Mouse (Mus musculus) hindbrain, embryonic 16.5 days (tissue): ENCODE results near the gene Lrp5. TPM values are rescaled to one million over a fixed set of nuclear protein-coding genes. Genes with fewer than 3 reads are reported as not detected.
A peak's percentile ranks its signal among the peaks of the same experiment; 100 is the strongest.
"Not testable (repeated sequence)": the region's sequence is repeated elsewhere in the genome, so short reads cannot be mapped to it uniquely, and the experiment has no call there.

Source experiments
- ATAC-seq: fragments of 200-750 bp; cut with Nextera tagmentation; 2 replicates; pipeline ENCODE4 v1.8.0; 2017; ENCODE audit warnings: moderate TSS enrichment, moderate library complexity
- H3K27ac ChIP-seq: fragments of 300-500 bp; sonication (generic); 2 replicates; pipeline ENCODE4 v1.5.1; 2014; ENCODE audit warnings: low read depth, mild to moderate bottlenecking, control low read depth, low read length, moderate library complexity
- H3K27me3 ChIP-seq: fragments of 300-500 bp; sonication (generic); replicated peaks from 2 replicates; pipeline ENCODE4 v1.6.1; 2014; ENCODE audit warnings: low read length; ENCODE audit not compliant: control insufficient read depth, insufficient read depth
- H3K36me3 ChIP-seq: fragments of 300-500 bp; sonication (generic); 2 replicates; pipeline ENCODE4 v1.6.1; 2014; ENCODE audit warnings: mild to moderate bottlenecking, low read length, moderate library complexity, mixed read lengths; ENCODE audit not compliant: control insufficient read depth, insufficient read depth
- H3K4me1 ChIP-seq: fragments of 300-500 bp; sonication (generic); 2 replicates; pipeline ENCODE4 v1.6.1; 2014; ENCODE audit warnings: low read depth, low read length; ENCODE audit not compliant: control insufficient read depth, insufficient read depth
- H3K4me2 ChIP-seq: fragments of 300-500 bp; sonication (generic); 2 replicates; pipeline ENCODE4 v1.6.1; 2014; ENCODE audit warnings: mild to moderate bottlenecking, low read length, control low read depth, moderate library complexity
- H3K4me3 ChIP-seq: fragments of 300-500 bp; sonication (generic); 2 replicates; pipeline ENCODE4 v1.5.1; 2014; ENCODE audit warnings: mild to moderate bottlenecking, low read length, control low read depth, moderate library complexity
- H3K9ac ChIP-seq: fragments of 300-500 bp; sonication (generic); 2 replicates; pipeline ENCODE4 v1.6.1; 2014; ENCODE audit warnings: low read depth, mild to moderate bottlenecking, control low read depth, low read length, moderate library complexity
- H3K9me3 ChIP-seq: fragments of 300-500 bp; sonication (generic); 2 replicates; pipeline ENCODE4 v1.6.1; 2014; ENCODE audit warnings: mild to moderate bottlenecking, low read length, moderate library complexity; ENCODE audit not compliant: control insufficient read depth
- WGBS: fragments of 180-500 bp; shearing (Covaris S2); extraction: QIAGEN DNeasy Blood & Tissue Kit; methylation state at CpG from one replicate; pipeline ENCODE4 v1.1.7; 2014; 5-methylcytosine and 5-hydroxymethylcytosine counted together
- polyA plus RNA-seq: library from polyadenylated mRNA; unstranded; fragments of >200 nt; fragmentation: Nextera tagmentation; extraction: Ambion mirVana; gene quantifications from 2 replicates; pipeline ENCODE4 v1.2.1, GENCODE M21; 2015

Lrp5 gene
- polyA plus RNA-seq, 1 experiment from 2014 or later: 1.3 TPM

- Histone ChIP-seq H3K4me3 (no peak overlapping the region), H3K27ac (no peak overlapping the region), H3K4me2 (no peak overlapping the region), H3K36me3 (no peaks in the 10 kb centered on the region), H3K9me3 (no peaks in the 10 kb centered on the region), H3K9ac (no peak overlapping the region), H3K4me1 (no peaks in the 10 kb centered on the region), H3K27me3 (no peaks in the 10 kb centered on the region)
- no peak for ATAC-seq
- WGBS: 86% methylated on average over 5 of the region's 5 CpGs
Measured at GRCm38 (mm10) chr19:3589547-3589946, 96.8 kb downstream of the Lrp5 start.

- H3K27me3 ChIP-seq, ATAC-seq, H3K36me3 ChIP-seq, H3K27ac ChIP-seq, H3K9ac ChIP-seq, H3K4me1 ChIP-seq, H3K9me3 ChIP-seq, H3K4me2 ChIP-seq, H3K4me3 ChIP-seq: not testable (repeated sequence)
- WGBS: 94% methylated on average over 5 of the region's 5 CpGs
Measured at GRCm38 (mm10) chr19:3587729-3588128, 98.6 kb downstream of the Lrp5 start.

DNA sequence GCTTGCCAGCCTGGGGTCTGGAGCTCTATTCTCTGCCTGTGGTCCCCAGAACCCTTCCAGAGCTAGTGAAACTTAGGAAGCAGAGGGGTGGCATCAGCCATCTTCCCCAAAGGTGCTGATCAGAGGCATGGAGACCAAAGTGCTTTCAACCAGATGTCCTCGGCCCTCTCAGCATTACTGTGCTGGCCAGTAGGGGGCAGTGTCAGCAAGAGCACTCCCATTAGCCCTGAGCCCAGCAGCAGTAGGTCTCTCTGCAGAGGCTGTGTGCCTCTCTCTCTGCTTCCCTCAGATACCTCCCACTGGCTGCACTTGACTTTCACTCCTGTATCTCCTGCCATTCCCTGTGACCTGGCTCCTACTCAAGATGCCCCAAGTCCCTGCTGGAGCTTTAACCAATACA is 99.8 kb downstream of the Lrp5 start:
- Histone ChIP-seq H3K9ac (no peak overlapping the region), H3K36me3 (no peaks in the 10 kb centered on the region), H3K9me3 (no peaks in the 10 kb centered on the region), H3K4me1 (no peaks in the 10 kb centered on the region), H3K4me3 (no peak overlapping the region), H3K4me2 (no peak overlapping the region), H3K27ac (no peak overlapping the region), H3K27me3 (no peaks in the 10 kb centered on the region)
- WGBS: 63% methylated on average over 1 of the region's 1 CpGs
- ATAC-seq: no peak

GRCm38 (mm10) chr19:3586026-3586425 is 100.3 kb downstream of the Lrp5 start:
- Histone ChIP-seq H3K36me3 (no peaks in the 10 kb centered on the region), H3K27ac (no peak overlapping the region), H3K9ac (no peak overlapping the region), H3K4me3 (no peak overlapping the region), H3K27me3 (no peaks in the 10 kb centered on the region), H3K4me1 (no peaks in the 10 kb centered on the region), H3K4me2 (no peak overlapping the region), H3K9me3 (no peaks in the 10 kb centered on the region)
- no peak for ATAC-seq
- 97% methylated on average over 9 of the region's 9 CpGs for WGBS

DNA sequence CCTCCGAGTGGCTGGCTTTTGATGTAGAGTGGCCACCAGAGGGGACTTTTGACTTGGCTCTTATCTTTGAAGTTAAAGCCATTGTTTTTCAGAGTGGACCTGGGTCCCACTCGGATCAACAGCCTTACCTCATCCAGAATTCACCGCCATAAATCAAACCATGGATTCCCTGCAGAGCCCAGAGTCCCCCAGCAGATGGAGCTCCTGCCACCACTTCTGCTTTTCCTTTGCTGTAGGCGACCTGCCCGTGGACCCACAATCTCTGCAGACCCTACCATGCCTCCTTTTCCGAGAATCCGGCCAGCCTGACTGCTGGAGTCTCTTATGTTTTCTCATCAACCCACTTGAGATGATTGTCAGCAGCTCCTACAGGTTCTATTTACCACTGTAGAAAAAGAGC is 105.0 kb downstream of the Lrp5 start:
- no peak overlapping the region for H3K4me3 ChIP-seq
- no peak overlapping the region for H3K27ac ChIP-seq
- no peak for ATAC-seq
- H3K9ac ChIP-seq: no peak overlapping the region
- H3K36me3 ChIP-seq: no peaks in the 10 kb centered on the region
- no peak overlapping the region for H3K4me2 ChIP-seq
- WGBS: 28% methylated on average over 7 of the region's 7 CpGs
- no peaks in the 10 kb centered on the region for H3K9me3 ChIP-seq
- H3K27me3 ChIP-seq: no peaks in the 10 kb centered on the region
- peaks cover 4% of the 10 kb centered on the region for H3K4me1 ChIP-seq

- Histone ChIP-seq H3K27ac (no peak overlapping the region), H3K36me3 (no peaks in the 10 kb centered on the region), H3K4me3 (no peak overlapping the region), H3K9ac (no peak overlapping the region), H3K4me2 (no peak overlapping the region), H3K27me3 (no peaks in the 10 kb centered on the region), H3K4me1 (peaks cover 20% of the 10 kb centered on the region), H3K9me3 (no peaks in the 10 kb centered on the region)
- ATAC-seq: no peak
Measured at GRCm38 (mm10) chr19:3577911-3578290, 108.5 kb downstream of the Lrp5 start.

DNA sequence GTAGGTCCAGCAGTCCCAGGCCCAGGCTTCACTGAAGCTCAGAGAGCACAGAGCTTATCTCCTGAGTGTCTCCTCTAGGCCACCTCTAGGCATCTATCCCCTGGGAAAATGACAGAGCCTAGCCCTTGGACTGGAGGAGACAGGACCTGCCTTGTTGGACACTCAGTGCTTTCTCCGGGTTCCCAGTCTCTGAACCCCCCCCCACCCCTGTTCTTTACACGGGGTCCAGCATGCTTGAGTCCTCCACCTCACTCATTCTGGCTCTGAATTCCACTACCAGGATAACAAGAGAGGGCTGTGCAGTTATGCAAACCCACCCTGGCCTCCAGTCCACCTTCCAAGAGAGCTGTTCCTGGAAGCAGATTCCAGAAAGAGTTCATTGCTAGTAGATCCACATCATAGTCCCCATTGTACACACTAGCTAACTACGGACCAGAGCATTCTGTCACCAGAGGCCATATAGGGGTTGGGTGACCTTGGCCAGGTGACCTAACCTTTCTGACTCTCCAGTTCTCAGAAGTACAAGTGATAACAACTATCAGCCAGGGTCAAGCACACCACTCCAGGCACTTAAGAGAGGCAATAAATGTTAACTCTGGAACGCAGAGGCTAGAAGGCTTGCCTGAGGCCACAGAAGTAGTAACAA is 109.0 kb downstream of the Lrp5 start:
- H3K9ac ChIP-seq: no peak overlapping the region
- H3K4me3 ChIP-seq: no peak overlapping the region
- no peaks in the 10 kb centered on the region for H3K27me3 ChIP-seq
- H3K9me3 ChIP-seq: no peaks in the 10 kb centered on the region
- no peak overlapping the region for H3K4me2 ChIP-seq
- peaks cover 21% of the 10 kb centered on the region for H3K4me1 ChIP-seq
- H3K36me3 ChIP-seq: no peaks in the 10 kb centered on the region
- no peak overlapping the region for H3K27ac ChIP-seq
- 89% methylated on average over 4 of the region's 4 CpGs for WGBS
- ATAC-seq: no peak

DNA sequence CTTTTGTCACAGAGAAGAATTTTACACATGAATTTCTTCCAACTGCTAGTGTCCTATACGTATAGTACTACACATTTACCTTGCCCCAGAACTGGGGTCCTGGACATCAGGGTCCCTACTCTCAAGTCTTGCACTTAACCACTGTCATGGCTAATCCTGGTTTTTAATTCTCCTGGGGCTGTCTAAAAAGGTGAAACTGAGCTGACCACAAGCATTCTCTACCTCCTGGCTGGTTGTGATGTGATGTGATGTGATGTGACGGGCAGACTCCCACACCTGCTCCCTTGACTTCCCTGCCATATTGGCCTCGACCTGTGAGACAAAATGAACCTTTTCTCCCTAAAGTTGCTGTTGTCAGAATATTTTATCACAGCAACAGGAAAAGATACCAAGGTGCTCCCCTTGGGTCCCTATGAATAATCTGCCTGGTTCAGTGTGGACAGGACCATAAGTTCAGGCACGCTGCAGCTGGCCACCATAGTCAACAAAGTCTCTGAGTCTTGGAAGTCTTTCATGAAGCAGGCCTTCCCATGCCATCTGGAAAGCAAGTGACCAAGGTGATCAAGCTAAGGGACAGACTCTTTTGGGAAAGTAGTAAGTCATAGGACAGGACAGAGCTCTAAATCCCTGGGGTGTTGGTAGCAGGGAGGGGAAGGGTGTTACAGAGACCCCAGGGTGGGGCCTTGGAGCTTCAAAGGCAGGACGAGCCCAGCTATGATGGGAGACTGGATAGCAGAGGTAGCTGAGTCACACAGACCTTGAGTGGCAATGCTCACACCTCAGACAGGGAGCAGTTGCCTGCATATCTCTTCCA is 109.7 kb downstream of the Lrp5 start:
- WGBS: 72% methylated on average over 5 of the region's 5 CpGs
- H3K4me1 ChIP-seq: peaks cover 21% of the 10 kb centered on the region
- H3K4me3 ChIP-seq: peak overlapping the region; percentile 89
- H3K27ac ChIP-seq: peak overlapping the region; percentile 64
- no peaks in the 10 kb centered on the region for H3K9me3 ChIP-seq
- no peaks in the 10 kb centered on the region for H3K27me3 ChIP-seq
- ATAC-seq: no peak
- H3K4me2 ChIP-seq: peak overlapping the region; percentile 54
- H3K36me3 ChIP-seq: no peaks in the 10 kb centered on the region
- H3K9ac ChIP-seq: peak overlapping the region; percentile 19; the same call in 1 of the 2 replicates

- Histone ChIP-seq H3K9ac (peak within 1 kb of the TSS; percentile 86), H3K4me2 (peak within 1 kb of the TSS; percentile 75), H3K9me3 (no peaks in the 10 kb centered on the region), H3K36me3 (no peaks in the 10 kb centered on the region), H3K27me3 (no peaks in the 10 kb centered on the region), H3K4me3 (peak within 1 kb of the TSS; percentile 89), H3K4me1 (peaks cover 21% of the 10 kb centered on the region), H3K27ac (peak within 1 kb of the TSS; percentile 93)
- peak; percentile 96 for ATAC-seq
- WGBS: under 1% methylated on average over 40 of the region's 51 CpGs
Measured at GRCm38 (mm10) chr19:3575632-3576384, 110.6 kb downstream of the Lrp5 start, which contains the start of gene Ppp6r3. Gene Ppp6r3 (minus strand): TSS chr19:3575749.
